Mouse (Mus musculus): Measurements from ENCODE around the gene Rps6ka3. TPM values are rescaled to one million over a fixed set of nuclear protein-coding genes. Genes with fewer than 3 reads are reported as not detected.

Rps6ka3 gene
- polyA plus RNA-seq, 2 experiments: 2.1 to 5.3 TPM

DNA sequence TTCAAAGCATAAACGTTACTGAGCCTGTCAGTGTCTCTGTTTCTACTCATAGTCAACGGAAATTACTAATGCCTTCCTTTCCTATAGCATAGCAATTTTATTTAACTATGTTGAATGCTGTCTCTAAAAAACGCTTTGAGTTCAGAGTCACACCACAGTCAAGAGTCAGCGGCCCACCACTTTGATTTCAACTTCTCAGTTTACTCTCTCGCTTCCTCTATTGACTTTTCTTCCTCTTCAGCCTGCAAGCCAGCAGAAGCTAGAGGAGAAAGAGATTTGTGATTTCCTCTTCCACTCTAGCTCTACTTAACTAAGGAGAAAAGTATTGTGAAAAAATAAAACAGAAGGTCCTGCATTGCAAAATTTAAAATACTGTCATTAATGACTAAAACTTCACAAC lies 10.0 kb upstream of the Rps6ka3 start:
- no peak for DNase-seq (ENCODE audit: low read depth in 3 of 3, low spot score in 3 of 3)
- TF ChIP-seq EP300 (IDR thresholded peaks at IDR 0.05; ENCODE audit: low read depth): no peak
- no peak for TF ChIP-seq CTCF (IDR thresholded peaks at IDR 0.05; ENCODE audit: low read depth)
- Histone ChIP-seq H3K36me3 (replicated peaks; ENCODE audit: control insufficient read depth, insufficient read depth, low read depth) (no peaks in the 10 kb centered on the region), H3K4me2 (ENCODE audit: low read depth) (no peak overlapping the region), H3K27me3 (ENCODE audit: control insufficient read depth, insufficient read depth, low read length) (no peaks in the 10 kb centered on the region), H3K9ac (replicated peaks) (no peak overlapping the region), H3K4me1 (replicated peaks; ENCODE audit: control insufficient read depth in 2 of 2, insufficient read depth in 2 of 2, low read length in 1 of 2) (no peaks in the 10 kb centered on the region), H3K9me3 (ENCODE audit: control insufficient read depth, low read length) (no peaks in the 10 kb centered on the region), H3K27ac (no peak overlapping the region), H3K4me3 (ENCODE audit: insufficient read depth in 1 of 2, low read depth in 2 of 2, low read length in 2 of 2) (no peak overlapping the region)
- no peak for ATAC-seq (ENCODE audit: insufficient read depth)
- WGBS (ENCODE audit: insufficient replicate concordance): 30% methylated on average over 5 of the region's 5 CpGs

DNA sequence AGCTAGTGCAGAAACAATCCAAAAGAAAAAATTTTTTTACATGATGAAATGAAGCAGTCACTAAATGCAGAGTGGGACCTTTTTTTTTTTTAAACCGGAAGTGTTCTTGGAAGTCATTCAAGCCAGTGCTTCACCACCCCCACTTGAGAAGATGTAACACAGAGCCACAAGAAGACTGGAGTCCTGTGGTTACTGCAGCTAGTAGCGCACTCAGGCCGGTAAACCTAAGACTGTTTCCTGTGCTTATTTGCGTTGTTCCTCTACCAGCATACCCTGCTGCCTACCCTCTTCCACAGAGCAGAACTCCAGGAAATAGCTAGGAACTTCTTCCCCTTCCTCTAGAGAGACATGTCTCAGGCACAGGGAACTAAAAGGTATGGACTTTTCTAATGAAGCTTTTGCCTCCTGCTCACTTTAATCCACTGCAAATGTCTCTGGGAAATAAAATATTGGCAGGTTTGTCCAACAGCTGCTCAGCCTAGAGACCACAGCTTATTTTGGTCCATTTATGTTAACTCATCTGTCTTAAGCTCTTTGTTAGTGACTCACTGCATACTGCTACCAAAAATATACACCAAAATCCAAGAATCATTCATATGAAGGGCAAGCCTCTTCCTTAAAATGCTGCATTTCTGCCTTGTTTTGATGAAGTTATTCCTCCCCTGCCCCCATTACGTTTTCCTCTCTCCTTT lies 931 bp downstream of the Rps6ka3 start:
- Histone ChIP-seq H3K36me3 (replicated peaks; ENCODE audit: control insufficient read depth, insufficient read depth, low read depth) (no peaks in the 10 kb centered on the region), H3K4me1 (replicated peaks; ENCODE audit: control insufficient read depth in 2 of 2, insufficient read depth in 2 of 2, low read length in 1 of 2) (no peaks in the 10 kb centered on the region), H3K4me3 (ENCODE audit: insufficient read depth in 1 of 2, low read depth in 2 of 2, low read length in 2 of 2) (no peak overlapping the region), H3K27ac (no peak overlapping the region), H3K9me3 (ENCODE audit: control insufficient read depth, low read length) (no peaks in the 10 kb centered on the region), H3K4me2 (ENCODE audit: low read depth) (no peak overlapping the region), H3K9ac (replicated peaks) (no peak overlapping the region), H3K27me3 (ENCODE audit: control insufficient read depth, insufficient read depth, low read length) (no peaks in the 10 kb centered on the region)
- ATAC-seq (ENCODE audit: insufficient read depth) (no peak), DNase-seq (ENCODE audit: low read depth in 3 of 3, low spot score in 3 of 3) (no peak)
- WGBS (ENCODE audit: insufficient replicate concordance): 37% methylated on average over 5 of the region's 5 CpGs
- TF ChIP-seq EP300 (IDR thresholded peaks at IDR 0.05; ENCODE audit: low read depth) (no peak), CTCF (IDR thresholded peaks at IDR 0.05; ENCODE audit: low read depth) (no peak)

DNA sequence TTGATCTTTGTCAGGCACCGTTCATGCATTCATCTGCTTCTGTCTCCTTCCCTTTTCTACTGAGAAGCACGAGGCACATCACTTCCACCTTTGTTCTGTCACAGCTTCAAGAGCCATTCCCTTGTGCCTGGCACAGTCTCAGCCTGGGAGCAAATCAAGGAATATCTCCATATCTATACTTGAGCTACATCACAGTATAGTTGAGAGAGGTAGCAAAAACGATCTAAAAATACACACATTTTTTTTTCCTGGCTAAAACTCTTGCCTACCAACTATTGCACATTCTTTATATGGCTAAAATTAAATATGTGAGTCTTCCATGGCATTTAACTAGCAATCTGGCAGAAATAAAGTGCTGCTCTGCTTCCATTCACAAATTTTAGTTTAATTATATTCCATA lies 5.1 kb downstream of the Rps6ka3 start:
- Histone ChIP-seq H3K4me2 (ENCODE audit: low read depth) (no peak overlapping the region), H3K27ac (no peak overlapping the region), H3K36me3 (replicated peaks; ENCODE audit: control insufficient read depth, insufficient read depth, low read depth) (no peaks in the 10 kb centered on the region), H3K4me3 (ENCODE audit: insufficient read depth in 1 of 2, low read depth in 2 of 2, low read length in 2 of 2) (no peak overlapping the region), H3K4me1 (replicated peaks; ENCODE audit: control insufficient read depth in 2 of 2, insufficient read depth in 2 of 2, low read length in 1 of 2) (no peaks in the 10 kb centered on the region), H3K9ac (replicated peaks) (no peak overlapping the region), H3K27me3 (ENCODE audit: control insufficient read depth, insufficient read depth, low read length) (no peaks in the 10 kb centered on the region), H3K9me3 (ENCODE audit: control insufficient read depth, low read length) (no peaks in the 10 kb centered on the region)
- WGBS (ENCODE audit: insufficient replicate concordance): 34% methylated on average over 3 of the region's 3 CpGs
- DNase-seq (ENCODE audit: low read depth in 3 of 3, low spot score in 3 of 3) (no peak), ATAC-seq (ENCODE audit: insufficient read depth) (no peak)
- TF ChIP-seq EP300 (IDR thresholded peaks at IDR 0.05; ENCODE audit: low read depth) (no peak), CTCF (IDR thresholded peaks at IDR 0.05; ENCODE audit: low read depth) (no peak)

DNA sequence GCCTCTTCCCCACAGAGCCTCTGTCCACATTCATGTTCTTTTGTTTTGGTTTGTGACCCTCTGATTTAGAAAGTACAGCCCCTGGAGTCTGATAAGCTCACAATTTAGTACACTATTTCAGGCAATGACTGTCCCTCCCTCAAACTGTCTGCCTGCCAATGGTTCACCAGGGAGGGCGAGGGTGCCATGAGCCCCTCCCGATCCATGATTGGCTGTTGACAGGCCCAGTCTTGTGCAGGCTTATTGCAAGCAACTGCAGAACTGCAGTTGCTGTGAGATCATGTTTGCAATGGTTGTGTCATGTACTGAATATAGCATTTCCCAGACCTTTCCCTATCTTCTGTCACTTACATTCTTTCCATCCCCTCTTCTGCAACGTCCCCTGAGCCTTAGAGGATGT lies 12.4 kb downstream of the Rps6ka3 start:
- Histone ChIP-seq H3K9ac (replicated peaks) (no peak overlapping the region), H3K4me1 (replicated peaks; ENCODE audit: control insufficient read depth in 2 of 2, insufficient read depth in 2 of 2, low read length in 1 of 2) (no peaks in the 10 kb centered on the region), H3K27ac (no peak overlapping the region), H3K9me3 (ENCODE audit: control insufficient read depth, low read length) (no peaks in the 10 kb centered on the region), H3K4me2 (ENCODE audit: low read depth) (no peak overlapping the region), H3K27me3 (ENCODE audit: control insufficient read depth, insufficient read depth, low read length) (no peaks in the 10 kb centered on the region), H3K4me3 (ENCODE audit: insufficient read depth in 1 of 2, low read depth in 2 of 2, low read length in 2 of 2) (no peak overlapping the region), H3K36me3 (replicated peaks; ENCODE audit: control insufficient read depth, insufficient read depth, low read depth) (no peaks in the 10 kb centered on the region)
- ATAC-seq (ENCODE audit: insufficient read depth) (no peak), DNase-seq (ENCODE audit: low read depth in 3 of 3, low spot score in 3 of 3) (no peak)
- WGBS (ENCODE audit: insufficient replicate concordance): 49% methylated on average over 3 of the region's 3 CpGs
- no peak for TF ChIP-seq CTCF (IDR thresholded peaks at IDR 0.05; ENCODE audit: low read depth)

DNA sequence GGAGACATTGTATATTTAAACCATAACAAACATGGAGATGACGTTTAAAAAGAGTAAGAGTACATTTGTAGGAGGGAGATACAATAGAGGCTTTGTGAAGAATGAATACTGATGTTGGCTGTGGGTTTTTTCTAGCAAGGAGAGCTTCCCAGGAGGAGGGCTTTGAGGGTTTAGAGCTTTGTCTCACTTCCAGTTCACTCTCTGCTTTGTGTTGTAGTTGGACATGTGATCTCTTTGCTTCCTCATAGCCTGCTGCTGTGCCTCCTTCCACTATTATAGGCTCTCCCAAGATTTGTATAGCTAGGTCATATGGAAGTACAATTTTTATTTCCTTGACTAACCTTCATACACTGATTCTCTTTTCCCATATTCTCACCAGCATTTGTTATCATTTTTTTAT lies 27.2 kb downstream of the Rps6ka3 start:
- Histone ChIP-seq H3K4me2 (ENCODE audit: low read depth) (no peak overlapping the region), H3K4me1 (replicated peaks; ENCODE audit: control insufficient read depth in 2 of 2, insufficient read depth in 2 of 2, low read length in 1 of 2) (no peaks in the 10 kb centered on the region), H3K36me3 (replicated peaks; ENCODE audit: control insufficient read depth, insufficient read depth, low read depth) (no peaks in the 10 kb centered on the region), H3K9me3 (ENCODE audit: control insufficient read depth, low read length) (no peaks in the 10 kb centered on the region), H3K27ac (no peak overlapping the region), H3K27me3 (ENCODE audit: control insufficient read depth, insufficient read depth, low read length) (no peaks in the 10 kb centered on the region), H3K4me3 (ENCODE audit: insufficient read depth in 1 of 2, low read depth in 2 of 2, low read length in 2 of 2) (no peak overlapping the region), H3K9ac (replicated peaks) (no peak overlapping the region)
- TF ChIP-seq EP300 (IDR thresholded peaks at IDR 0.05; ENCODE audit: low read depth): no peak
- TF ChIP-seq CTCF (IDR thresholded peaks at IDR 0.05; ENCODE audit: low read depth): no peak
- 27% methylated on average over 1 of the region's 1 CpGs for WGBS (ENCODE audit: insufficient replicate concordance)
- ATAC-seq (ENCODE audit: insufficient read depth) (no peak), DNase-seq (ENCODE audit: low read depth in 3 of 3, low spot score in 3 of 3) (no peak)
